In the genomic region with DNA sequence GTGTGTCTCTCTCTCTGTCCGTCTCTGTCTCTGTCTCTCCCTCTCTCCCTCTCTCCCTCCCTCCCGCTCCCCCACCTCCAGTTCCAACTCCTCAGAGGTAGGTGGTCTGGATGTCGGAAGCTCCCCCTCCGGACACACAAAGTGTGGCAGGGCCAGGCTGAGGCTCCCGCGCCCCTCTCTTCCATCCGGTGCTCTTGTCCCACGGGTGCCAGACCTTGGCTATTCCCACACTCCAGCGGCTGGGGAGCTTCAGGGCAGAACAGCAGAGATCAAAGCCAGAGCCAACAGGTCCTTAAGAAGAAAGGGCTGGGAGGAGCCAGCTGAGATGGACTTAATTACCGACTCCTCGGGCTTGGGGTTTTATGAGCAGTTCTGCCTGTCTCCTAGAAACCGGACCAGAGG, we compare ENCODE assay signal across 8 mouse cellular contexts.
DNase-seq lines count a peak whose midpoint lies in the region; ATAC-seq and TF ChIP-seq lines count a peak whose summit lies in the region.

No protein-coding gene starts in this region.

- DNase-seq in kidney, adult 2 months: no peak
- DNase-seq in heart, postnatal 4 days: peak; percentile 51
- DNase-seq in liver, postnatal 0 days: no peak
- no peak for DNase-seq in cerebellum, adult 8-10 months
- DNase-seq in layer of hippocampus, adult 11-12 months (ENCODE audit: low spot score): no peak

- TF ChIP-seq POLR2A in kidney, adult 2 months (IDR thresholded peaks at IDR 0.05; ENCODE audit: low read depth, low read length): no peak

- peak; percentile 84 for ATAC-seq in kidney, embryonic 16.5 days (ENCODE audit: low FRiP score, low TSS enrichment)
- no peak for ATAC-seq in embryonic facial prominence, embryonic 12.5 days (ENCODE audit: insufficient number of reproducible peaks, insufficient read depth, low FRiP score, low TSS enrichment)
- ATAC-seq in liver, postnatal 0 days: no peak; the same call in 1 of the 2 replicates
- ATAC-seq in neural tube, embryonic 15.5 days (ENCODE audit: low FRiP score): peak; percentile 74; the same call in 1 of the 2 replicates

- peak overlapping the region; percentile 58 for H3K4me2 ChIP-seq in kidney, embryonic 16.5 days (replicated peaks; ENCODE audit: low read depth, low read length)
- H3K4me2 ChIP-seq in embryonic facial prominence, embryonic 12.5 days (replicated peaks): peak overlapping the region; percentile 54
- peak overlapping the region; percentile 57 for H3K4me2 ChIP-seq in liver, postnatal 0 days (ENCODE audit: low read depth, low read length)
- H3K4me2 ChIP-seq in neural tube, embryonic 15.5 days: peak overlapping the region; percentile 56

- TF ChIP-seq EP300 in liver, postnatal 0 days (IDR thresholded peaks at IDR 0.05; ENCODE audit: low read depth): no peak

- peaks cover 15% of the 10 kb centered on the region for H3K4me1 ChIP-seq in kidney, embryonic 16.5 days (ENCODE audit: insufficient read depth, low read length)
- H3K4me1 ChIP-seq in kidney, adult 2 months (ENCODE audit: control insufficient read depth, insufficient read depth, low read length): peaks cover 3% of the 10 kb centered on the region; the same call in 1 of the 2 replicates
- peaks cover 25% of the 10 kb centered on the region for H3K4me1 ChIP-seq in embryonic facial prominence, embryonic 12.5 days
- H3K4me1 ChIP-seq in liver, postnatal 0 days (ENCODE audit: insufficient read depth): peaks cover 9% of the 10 kb centered on the region; the same call in 1 of the 2 replicates
- H3K4me1 ChIP-seq in neural tube, embryonic 15.5 days: peaks cover 19% of the 10 kb centered on the region

- no peak for TF ChIP-seq CTCF in kidney, adult 2 months (conservative IDR thresholded peaks at IDR 0.05; ENCODE audit: insufficient read depth, insufficient read length, low read depth, low read length)
- no peak for TF ChIP-seq CTCF in liver, postnatal 0 days (IDR thresholded peaks at IDR 0.05; ENCODE audit: low read depth)

- no peaks in the 10 kb centered on the region for H3K36me3 ChIP-seq in kidney, embryonic 16.5 days (ENCODE audit: insufficient read depth, low read length)
- no peaks in the 10 kb centered on the region for H3K36me3 ChIP-seq in kidney, adult 2 months (ENCODE audit: control insufficient read depth, insufficient read depth, low read length)
- H3K36me3 ChIP-seq in embryonic facial prominence, embryonic 12.5 days: no peaks in the 10 kb centered on the region
- no peaks in the 10 kb centered on the region for H3K36me3 ChIP-seq in liver, postnatal 0 days (replicated peaks; ENCODE audit: insufficient read depth, low read length)
- H3K36me3 ChIP-seq in neural tube, embryonic 15.5 days: no peaks in the 10 kb centered on the region

- H3K4me3 ChIP-seq in kidney, embryonic 16.5 days (ENCODE audit: low read length): peak overlapping the region; percentile 33
- H3K4me3 ChIP-seq in kidney, adult 2 months (ENCODE audit: insufficient read depth, low read depth, low read length): no peak overlapping the region
- H3K4me3 ChIP-seq in embryonic facial prominence, embryonic 12.5 days: peak overlapping the region; percentile 24
- peak overlapping the region; percentile 19; the same call in 1 of the 2 replicates for H3K4me3 ChIP-seq in liver, postnatal 0 days (ENCODE audit: low read depth, low read length)
- 0 out of 2 replicates have a peak overlapping the region, but pooled peaks have one; percentile 21 for H3K4me3 ChIP-seq in neural tube, embryonic 15.5 days (replicated peaks)

- 3% methylated on average over 11 of the region's 12 CpGs for WGBS in kidney, embryonic 16.5 days
- WGBS in kidney, adult 2 months: 6% methylated on average over 12 of the region's 12 CpGs
- 2% methylated on average over 12 of the region's 12 CpGs for WGBS in embryonic facial prominence, embryonic 12.5 days
- 12% methylated on average over 12 of the region's 12 CpGs for WGBS in liver, postnatal 0 days (ENCODE audit: insufficient replicate concordance)
- under 1% methylated on average over 12 of the region's 12 CpGs for WGBS in neural tube, embryonic 15.5 days

- no peaks in the 10 kb centered on the region for H3K9me3 ChIP-seq in kidney, embryonic 16.5 days (ENCODE audit: low read length)
- no peaks in the 10 kb centered on the region for H3K9me3 ChIP-seq in embryonic facial prominence, embryonic 12.5 days
- H3K9me3 ChIP-seq in liver, postnatal 0 days (ENCODE audit: low read length): no peaks in the 10 kb centered on the region
- no peaks in the 10 kb centered on the region for H3K9me3 ChIP-seq in neural tube, embryonic 15.5 days (replicated peaks)

- peak overlapping the region; percentile 75 for H3K27ac ChIP-seq in kidney, embryonic 16.5 days (ENCODE audit: low read length)
- no peak overlapping the region for H3K27ac ChIP-seq in kidney, adult 2 months (ENCODE audit: insufficient read depth, low read depth, low read length)
- no peak overlapping the region for H3K27ac ChIP-seq in embryonic facial prominence, embryonic 12.5 days
- H3K27ac ChIP-seq in liver, postnatal 0 days (ENCODE audit: low read depth): no peak overlapping the region
- H3K27ac ChIP-seq in neural tube, embryonic 15.5 days (replicated peaks): 0 out of 2 replicates have a peak overlapping the region, but pooled peaks have one; percentile 2

- H3K9ac ChIP-seq in kidney, embryonic 16.5 days (replicated peaks; ENCODE audit: low read length): peak overlapping the region; percentile 49
- peak overlapping the region; percentile 36; the same call in 1 of the 2 replicates for H3K9ac ChIP-seq in embryonic facial prominence, embryonic 12.5 days
- peak overlapping the region; percentile 46; the same call in 1 of the 2 replicates for H3K9ac ChIP-seq in liver, postnatal 0 days (replicated peaks)
- H3K9ac ChIP-seq in neural tube, embryonic 15.5 days (replicated peaks): no peak overlapping the region

- H3K27me3 ChIP-seq in kidney, embryonic 16.5 days (ENCODE audit: insufficient read depth, low read length): no peaks in the 10 kb centered on the region
- no peaks in the 10 kb centered on the region for H3K27me3 ChIP-seq in kidney, adult 2 months (replicated peaks; ENCODE audit: control insufficient read depth, insufficient read depth, low read length)
- no peaks in the 10 kb centered on the region for H3K27me3 ChIP-seq in embryonic facial prominence, embryonic 12.5 days
- H3K27me3 ChIP-seq in liver, postnatal 0 days (ENCODE audit: insufficient read depth, low read length): peaks cover 21% of the 10 kb centered on the region
- H3K27me3 ChIP-seq in neural tube, embryonic 15.5 days (replicated peaks): peaks cover 2% of the 10 kb centered on the region

Comparison
In these comparisons a context has a peak if more than half of its experiments do, and no peak if none do; other contexts are left out.
1. H3K27ac ChIP-seq: peak in kidney, embryonic 16.5 days (single experiment) and neural tube, embryonic 15.5 days (single experiment); none in kidney, adult 2 months (single experiment), embryonic facial prominence, embryonic 12.5 days (single experiment) and liver, postnatal 0 days (single experiment).
2. ATAC-seq: peak in kidney, embryonic 16.5 days (single experiment) and neural tube, embryonic 15.5 days (single experiment); none in embryonic facial prominence, embryonic 12.5 days (single experiment) and liver, postnatal 0 days (single experiment).
3. Peak in every context shown above with its lines, with median percentiles within 50 percentile points of each other: H3K4me2 ChIP-seq.